8 mouse cellular contexts compared by ENCODE assay signal in genomic region chr10:99203577-99204487, GRCm38 (mm10). TPM values are rescaled to one million over a fixed set of nuclear protein-coding genes. Genes with fewer than 3 reads are reported as not detected.
DNase-seq lines count a peak whose midpoint lies in the region; ATAC-seq and TF ChIP-seq lines count a peak whose summit lies in the region.

No protein-coding gene starts in this region.

- peak; percentile 66 for ATAC-seq in heart, postnatal 0 days (ENCODE audit: insufficient read depth, low read depth)
- peak; percentile 72 for ATAC-seq in midbrain, embryonic 11.5 days (ENCODE audit: low FRiP score)

- H3K27me3 ChIP-seq in heart, postnatal 0 days (ENCODE audit: control insufficient read depth, insufficient read depth, low read length) = no peaks in the 10 kb centered on the region
- no peaks in the 10 kb centered on the region for H3K27me3 ChIP-seq in limb, embryonic 10.5 days (ENCODE audit: low read depth, poor library complexity, severe bottlenecking)
- H3K27me3 ChIP-seq in midbrain, embryonic 11.5 days (ENCODE audit: control insufficient read depth, insufficient read depth, low read length) = no peaks in the 10 kb centered on the region

- TF ChIP-seq EP300 in heart, postnatal 0 days (IDR thresholded peaks at IDR 0.05; ENCODE audit: low read depth) = no peak

- peak overlapping the region; percentile 34 for H3K4me3 ChIP-seq in heart, postnatal 0 days (ENCODE audit: low read depth, low read length)
- H3K4me3 ChIP-seq in limb, embryonic 10.5 days = peak overlapping the region; percentile 43
- H3K4me3 ChIP-seq in midbrain, embryonic 11.5 days (ENCODE audit: low read depth, low read length) = peak overlapping the region; percentile 8

- H3K4me1 ChIP-seq in heart, postnatal 0 days (ENCODE audit: control insufficient read depth, insufficient read depth) = peaks cover 5% of the 10 kb centered on the region; the same call in 1 of the 2 replicates
- peaks cover 65% of the 10 kb centered on the region for H3K4me1 ChIP-seq in limb, embryonic 10.5 days
- H3K4me1 ChIP-seq in midbrain, embryonic 11.5 days (ENCODE audit: control insufficient read depth, insufficient read depth, low read length) = peaks cover 16% of the 10 kb centered on the region

- H3K9me3 ChIP-seq in heart, postnatal 0 days (replicated peaks; ENCODE audit: control insufficient read depth, low read length) = no peaks in the 10 kb centered on the region
- H3K9me3 ChIP-seq in limb, embryonic 10.5 days (replicated peaks) = no peaks in the 10 kb centered on the region
- H3K9me3 ChIP-seq in midbrain, embryonic 11.5 days (ENCODE audit: control insufficient read depth, low read length) = no peaks in the 10 kb centered on the region

- 2% methylated on average over 29 of the region's 29 CpGs for WGBS in heart, postnatal 0 days
- WGBS in limb, embryonic 10.5 days = under 1% methylated on average over 29 of the region's 29 CpGs
- WGBS in midbrain, embryonic 11.5 days = under 1% methylated on average over 29 of the region's 29 CpGs

- peak; percentile 13 to 32 for DNase-seq in cerebellum, postnatal 14 days
- no peak for DNase-seq in cerebellum, adult 8-10 months
- peak; percentile 73 for DNase-seq in embryo, embryonic 11 days
- DNase-seq in heart, postnatal 0 days (ENCODE audit: low spot score) = peak; percentile 66
- DNase-seq in limb, embryonic 10.5 days (ENCODE audit: low spot score) = peak; percentile 45
- peak; percentile 94 for DNase-seq in midbrain, embryonic 11.5 days (ENCODE audit: low spot score, missing footprints)
- DNase-seq in left cerebral cortex, postnatal 14 days (ENCODE audit: low spot score in 2 of 2) = no peak
- DNase-seq in frontal cortex, adult 2 months (ENCODE audit: extremely low spot score in 1 of 2, low spot score in 1 of 2) = no peak

- TF ChIP-seq CTCF in heart, postnatal 0 days (IDR thresholded peaks at IDR 0.05; ENCODE audit: low read depth) = no peak

- H3K4me2 ChIP-seq in heart, postnatal 0 days (ENCODE audit: low read depth, low read length) = peak overlapping the region; percentile 74
- H3K4me2 ChIP-seq in midbrain, embryonic 11.5 days = peak overlapping the region; percentile 34

- peak overlapping the region; percentile 70 for H3K9ac ChIP-seq in heart, postnatal 0 days (replicated peaks; ENCODE audit: low read depth, low read length)
- H3K9ac ChIP-seq in midbrain, embryonic 11.5 days (ENCODE audit: low read length) = peak overlapping the region; percentile 47

- peak overlapping the region; percentile 66 for H3K27ac ChIP-seq in heart, postnatal 0 days (ENCODE audit: low read depth)
- peak overlapping the region; percentile 73 for H3K27ac ChIP-seq in limb, embryonic 10.5 days
- peak overlapping the region; percentile 73 for H3K27ac ChIP-seq in midbrain, embryonic 11.5 days (ENCODE audit: low read depth, low read length)

- no peaks in the 10 kb centered on the region for H3K36me3 ChIP-seq in heart, postnatal 0 days (replicated peaks; ENCODE audit: control insufficient read depth, insufficient read depth, low read length)
- 0 out of 2 replicates have a peak, but pooled peaks cover 4% of the 10 kb centered on the region for H3K36me3 ChIP-seq in limb, embryonic 10.5 days
- no peaks in the 10 kb centered on the region for H3K36me3 ChIP-seq in midbrain, embryonic 11.5 days (ENCODE audit: control insufficient read depth, insufficient read depth, low read length)

- intact Hi-C loops in left cerebral cortex, postnatal 14 days (cut with DNase I) = no loop called here

RNA-seq across cellular contexts. Expression of gene Dusp6, which starts 59.2 kb away (rescaled TPM):
- 59.8 and 73.6 TPM in 2 replicates for total RNA-seq in heart, postnatal 0 days (2014; rRNA removed; ENCODE audit: low replicate concordance)
- 23.2 and 25.8 TPM in 2 replicates for polyA plus RNA-seq in heart, postnatal 0 days (2015; fragmentation: Nextera tagmentation; extraction: Ambion mirVana)
- polyA plus RNA-seq in limb, embryonic 10.5 days (2016; fragmentation: Nextera tagmentation; extraction: Ambion mirVana) = 206 and 223 TPM in 2 replicates
- 36.8 and 41.9 TPM in 2 replicates for polyA plus RNA-seq in midbrain, embryonic 11.5 days (2014; fragmentation: Nextera tagmentation; extraction: Ambion mirVana)
- 100 to 1,000 TPM in 1 of 2 experiments, 10 to 100 TPM in 1; 88.7 to 113 TPM for total RNA-seq in left cerebral cortex, postnatal 14 days (2021)
- polyA plus RNA-seq in frontal cortex, adult 2 months (2012; rRNA removed) = 50.5 and 60.8 TPM in 2 replicates

Comparison
In these comparisons a context has a peak if more than half of its experiments do, and no peak if none do; other contexts are left out.
1. DNase-seq: peak in cerebellum, postnatal 14 days (2 of 2), embryo, embryonic 11 days (single experiment), heart, postnatal 0 days (single experiment), limb, embryonic 10.5 days (single experiment) and midbrain, embryonic 11.5 days (single experiment); none in cerebellum, adult 8-10 months (single experiment), left cerebral cortex, postnatal 14 days (0 of 2) and frontal cortex, adult 2 months (0 of 2).
2. Peak in every context shown above with its lines, with median percentiles within 50 percentile points of each other: H3K27ac ChIP-seq and H3K4me3 ChIP-seq.